Mouse (Mus musculus) adrenal gland, postnatal 36 days (tissue): Measurements from ENCODE around the gene Trmt61a. TPM values are rescaled to one million over a fixed set of nuclear protein-coding genes. Genes with fewer than 3 reads are reported as not detected.

Experiments
- DNase-seq, 2 experiments: peaks; one replicate each; pipeline ENCODE4 v3.0.0; 2021; ENCODE audit warnings: mixed read lengths in 1 of 2
- total RNA-seq, 2 experiments: library from RNA; stranded (reverse); gene quantifications; 2 replicates each; pipeline ENCODE4 v1.2.3; 2021

Trmt61a gene
- total RNA-seq, 2 experiments from 2014 or later: 15.7 to 18.6 TPM

GRCm38 (mm10) chr12:111731822-111732807 lies 54.2 kb downstream of the Trmt61a start:
- peak; percentile 91 to 95 for DNase-seq

GRCm38 (mm10) chr12:111732921-111733320 lies 55.0 kb downstream of the Trmt61a start:
- no peak for DNase-seq

Other genes starting within 250 kb of the Trmt61a start
- gene Tnfaip2, start 235.6 kb upstream of the Trmt61a start, total RNA-seq: 10 to 100 TPM; 13.9 to 14.3 TPM
- gene Gm266, start 192.3 kb upstream of the Trmt61a start, total RNA-seq: under 1 TPM in 1 of 2 experiments, not detected in 1; 0.53 TPM
- gene Eif5, start 140.1 kb upstream of the Trmt61a start, total RNA-seq: 100 to 1,000 TPM; 309 to 376 TPM
- gene Mark3, start 103.6 kb upstream of the Trmt61a start, total RNA-seq: 10 to 100 TPM; 93.4 to 99.0 TPM
- 10 to 100 TPM; 34.2 to 53.4 TPM for gene Ckb, start 5.8 kb upstream of the Trmt61a start, total RNA-seq
- 10 to 100 TPM; 37.2 to 39.8 TPM for gene Bag5, start 35.2 kb downstream of the Trmt61a start, total RNA-seq
- 10 to 100 TPM; 58.8 to 76.2 TPM for gene Apopt1, start 35.2 kb downstream of the Trmt61a start, total RNA-seq
- gene Klc1, start 80.7 kb downstream of the Trmt61a start, total RNA-seq: 100 to 1,000 TPM in 1 of 2 experiments, 10 to 100 TPM in 1; 94.0 to 130 TPM
- 10 to 100 TPM; 14.9 to 18.6 TPM for gene Xrcc3, start 135.8 kb downstream of the Trmt61a start, total RNA-seq
- gene Zfyve21, start 136.1 kb downstream of the Trmt61a start, total RNA-seq: 100 to 1,000 TPM in 1 of 2 experiments, 10 to 100 TPM in 1; 96.9 to 101 TPM
- 10 to 100 TPM; 13.8 to 18.8 TPM for gene Ppp1r13b, start 230.0 kb downstream of the Trmt61a start, total RNA-seq